Mouse (Mus musculus) ES-CJ7 (cell line): Measurements from ENCODE around the gene Shkbp1.
A peak's percentile ranks its signal among the peaks of the same experiment; 100 is the strongest.

ENCODE experiments used
- DNase-seq: peaks from one replicate; pipeline ENCODE4 v3.0.0; 2011; ENCODE audit warnings: low read depth, low spot score

The Shkbp1 gene

DNA sequence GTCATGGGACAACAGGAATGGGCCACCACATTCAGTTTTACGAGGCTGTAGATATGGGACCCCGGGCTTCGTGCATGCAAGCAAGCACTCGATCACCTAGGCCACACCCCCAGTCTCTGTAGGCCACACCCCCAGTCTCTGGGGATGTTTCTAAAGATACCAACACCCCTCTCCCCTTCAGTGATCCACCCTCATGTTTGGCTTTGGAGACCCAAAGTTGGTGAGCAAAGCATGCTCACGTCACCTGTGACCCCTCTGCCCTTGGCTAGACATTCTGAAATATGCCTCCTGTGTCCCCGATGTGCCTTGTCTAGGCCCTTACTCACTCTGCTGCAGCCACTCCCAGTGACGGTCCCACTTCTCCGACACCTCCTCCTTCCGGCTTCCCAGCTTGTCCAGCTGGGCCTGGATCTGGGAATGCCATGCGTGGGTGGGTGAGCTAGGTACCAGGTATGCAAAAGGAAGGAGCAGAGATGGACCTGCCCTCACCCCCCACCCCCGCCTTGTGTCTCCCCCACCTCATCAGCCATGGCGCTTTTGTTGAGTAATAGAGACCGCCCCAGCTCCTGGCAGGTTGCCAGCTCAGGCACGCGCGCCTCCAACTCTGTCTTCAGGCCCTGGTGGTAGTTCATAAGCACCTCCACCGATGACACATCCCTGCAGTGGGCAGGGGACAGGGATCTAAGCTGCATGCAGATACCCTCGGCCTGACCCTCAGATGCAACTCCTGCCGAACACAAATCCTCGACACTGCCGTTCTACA lies 10.4 kb upstream of the Shkbp1 start:
- DNase-seq = peak; percentile 60

DNA sequence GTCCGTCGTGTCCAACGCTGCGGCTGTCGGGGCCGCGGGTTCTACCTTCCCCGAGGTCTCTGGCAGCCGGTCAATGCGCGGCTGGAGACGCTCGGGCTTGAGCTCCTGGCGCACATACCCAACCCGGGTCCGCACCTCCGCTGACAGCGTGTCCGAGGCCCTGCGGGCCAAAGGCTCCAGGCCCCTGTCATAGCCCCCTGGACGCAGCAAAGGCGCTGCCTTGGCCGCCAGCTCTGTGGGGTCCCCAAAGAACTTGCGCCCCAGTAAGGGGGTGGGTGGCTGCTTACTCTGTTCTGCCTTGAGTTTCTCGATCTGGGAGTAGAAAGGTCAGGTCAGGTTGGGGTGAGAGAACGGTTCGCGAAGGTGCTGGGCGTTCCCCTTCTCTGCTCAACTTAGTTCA lies 8.6 kb upstream of the Shkbp1 start:
- no peak for DNase-seq

DNA sequence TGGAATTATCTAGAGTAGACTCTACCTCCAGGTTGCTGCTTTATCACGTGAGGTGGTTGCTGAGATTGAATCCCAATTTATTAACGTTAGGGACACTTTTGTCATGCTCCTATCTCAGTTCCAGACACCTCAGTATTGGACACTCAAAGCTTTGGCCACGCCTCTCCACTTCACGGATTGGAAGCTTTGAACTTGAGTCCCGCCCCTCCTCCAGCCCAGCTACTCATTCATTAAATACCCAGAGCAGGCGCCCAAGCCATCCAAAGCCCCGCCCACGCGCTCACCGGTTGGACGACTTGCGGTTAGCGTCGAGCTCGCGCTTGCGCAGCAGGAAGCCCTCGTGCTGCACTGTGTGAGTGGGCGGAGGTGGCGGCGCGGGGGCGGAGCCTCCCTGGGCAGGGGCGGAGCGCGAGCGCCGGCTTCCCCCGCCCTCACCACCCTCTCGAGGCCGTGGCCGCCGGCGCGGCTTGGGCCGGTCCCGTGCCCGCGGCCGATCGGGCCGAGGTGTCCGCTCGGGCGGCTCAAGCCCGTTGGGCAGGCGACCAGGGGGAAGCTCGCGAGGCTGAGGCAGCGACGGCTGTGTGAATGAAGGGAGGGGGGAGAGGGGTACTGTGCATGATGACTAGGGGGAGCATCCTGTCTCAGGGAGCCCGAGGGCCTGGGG lies 5.6 kb upstream of the Shkbp1 start:
- peak; percentile 100 for DNase-seq

DNA sequence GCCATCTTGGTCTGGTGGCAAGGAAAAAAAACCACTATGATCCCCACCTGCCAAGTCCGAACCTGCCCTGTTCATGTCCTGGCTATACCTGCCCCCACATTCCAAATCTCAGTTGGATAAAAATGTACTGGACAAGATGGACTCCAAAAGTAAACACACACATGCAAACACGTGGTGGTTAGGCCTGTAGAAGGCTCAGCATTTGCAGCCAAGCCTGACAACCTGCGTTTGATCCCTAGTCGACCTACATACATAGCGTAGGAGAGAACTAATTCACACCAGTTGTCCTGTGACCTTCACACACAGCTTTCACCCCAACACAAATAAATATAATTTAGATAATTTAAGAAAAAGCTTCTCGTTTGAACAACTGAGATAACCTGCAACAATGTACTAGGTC lies 4.9 kb upstream of the Shkbp1 start:
- DNase-seq = no peak

DNA sequence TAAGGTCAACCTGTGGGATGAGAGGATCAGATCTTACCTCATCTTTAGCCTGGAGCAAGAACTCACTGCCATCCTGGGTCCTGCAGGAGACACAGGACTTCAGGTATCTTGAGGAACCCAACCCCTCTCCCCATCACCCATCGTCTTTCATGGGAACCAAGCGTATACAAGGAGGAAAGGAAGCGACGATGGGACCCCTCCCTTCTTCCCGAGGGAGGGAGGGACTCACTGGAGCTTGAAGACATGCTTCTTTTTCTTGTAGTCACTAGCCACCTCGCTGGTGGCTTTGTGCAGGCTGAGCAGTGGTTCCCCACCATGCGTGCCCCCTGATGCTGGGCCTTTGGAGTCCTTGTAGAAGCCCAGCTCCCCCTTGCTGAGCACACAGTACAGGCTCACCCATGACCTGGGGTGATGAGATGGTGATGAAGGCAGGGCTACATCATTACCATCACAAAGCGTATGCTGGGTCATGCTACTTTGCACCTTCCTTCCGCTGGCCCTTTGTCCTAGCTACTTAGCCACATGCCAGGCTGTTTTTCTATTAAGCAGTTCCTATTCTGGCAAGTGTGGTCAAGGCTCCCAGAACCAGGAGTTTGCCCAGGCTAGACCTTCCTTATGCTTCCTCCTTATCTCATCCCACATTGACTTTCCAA lies 4.0 kb upstream of the Shkbp1 start:
- peak; percentile 74 for DNase-seq

DNA sequence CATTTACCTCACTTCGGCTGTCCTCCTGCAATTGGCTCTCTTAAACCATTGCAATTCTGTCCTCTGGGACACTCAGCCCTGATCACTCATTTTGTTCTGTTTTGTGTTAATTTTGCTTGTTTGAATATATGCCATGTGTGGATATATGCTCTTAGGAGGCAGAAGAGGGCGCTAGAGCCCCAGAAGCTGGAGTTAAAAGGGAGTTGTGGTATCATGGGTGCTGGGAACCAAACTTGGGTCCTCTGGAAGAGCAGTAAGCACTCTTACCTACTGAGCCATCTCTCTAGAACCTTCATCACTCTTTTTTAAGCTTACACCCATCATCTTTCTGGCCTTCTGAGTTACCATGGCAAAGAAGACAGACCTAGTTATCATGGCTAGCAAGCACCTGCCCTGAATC lies 3.3 kb upstream of the Shkbp1 start:
- peak; percentile 57 for DNase-seq

DNA sequence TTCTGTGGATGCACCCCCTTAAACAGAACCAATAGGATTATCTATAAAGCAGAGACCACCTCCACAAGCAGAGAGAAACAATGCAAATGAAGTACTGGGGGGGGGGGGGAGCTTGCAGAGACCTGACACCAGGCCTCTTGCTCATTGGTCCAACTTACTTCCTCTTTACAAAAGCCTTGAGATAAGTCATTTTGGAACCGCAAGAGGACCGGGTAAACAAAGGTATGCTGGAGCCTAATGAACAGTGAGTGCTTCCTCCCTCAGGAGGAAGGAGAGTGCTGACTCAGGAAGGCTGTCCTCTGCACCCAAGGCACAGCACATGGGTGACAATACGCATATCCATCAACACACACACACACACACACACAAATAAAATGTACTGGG lies 1.8 kb upstream of the Shkbp1 start:
- no peak for DNase-seq

DNA sequence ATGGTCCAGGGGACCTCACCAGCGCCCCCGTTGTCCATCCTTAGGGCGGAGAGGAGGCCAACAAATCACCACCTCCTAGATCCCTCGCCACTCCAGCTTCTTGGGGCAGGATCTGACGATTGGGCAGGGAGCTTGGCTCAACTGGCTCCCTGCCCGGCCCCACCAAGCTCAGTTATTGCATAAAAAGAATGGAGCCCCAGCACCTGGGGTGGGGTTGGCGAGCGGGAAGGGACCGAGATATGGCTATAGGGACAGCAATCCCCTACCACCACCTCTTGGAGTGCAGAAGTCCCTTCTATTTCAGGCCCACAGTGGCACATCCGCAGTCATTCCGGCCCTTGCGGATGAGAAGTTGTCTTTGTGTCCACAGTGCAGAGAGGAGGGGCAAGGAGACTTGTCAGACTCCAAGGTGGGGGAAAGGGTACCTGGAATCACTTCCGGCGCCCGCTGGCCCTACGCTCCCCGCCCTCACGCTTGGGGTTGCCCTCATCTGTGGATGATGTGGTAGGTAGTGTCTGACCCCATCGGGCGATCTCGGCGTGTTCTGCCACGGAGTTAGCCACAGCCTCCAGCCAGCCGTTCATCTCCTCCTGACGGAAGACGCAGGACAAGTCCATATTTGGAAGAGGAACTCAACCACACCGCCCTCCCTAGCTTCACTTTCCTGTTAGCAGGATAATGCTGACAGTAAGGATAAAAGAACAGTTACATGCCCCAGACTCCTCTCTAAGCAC lies 1.2 kb upstream of the Shkbp1 start, which contains the start of gene Gm20479:
Gene Gm20479 (minus strand): TSS at position 559 of the 734 bp plus-strand sequence.
- DNase-seq = no peak

DNA sequence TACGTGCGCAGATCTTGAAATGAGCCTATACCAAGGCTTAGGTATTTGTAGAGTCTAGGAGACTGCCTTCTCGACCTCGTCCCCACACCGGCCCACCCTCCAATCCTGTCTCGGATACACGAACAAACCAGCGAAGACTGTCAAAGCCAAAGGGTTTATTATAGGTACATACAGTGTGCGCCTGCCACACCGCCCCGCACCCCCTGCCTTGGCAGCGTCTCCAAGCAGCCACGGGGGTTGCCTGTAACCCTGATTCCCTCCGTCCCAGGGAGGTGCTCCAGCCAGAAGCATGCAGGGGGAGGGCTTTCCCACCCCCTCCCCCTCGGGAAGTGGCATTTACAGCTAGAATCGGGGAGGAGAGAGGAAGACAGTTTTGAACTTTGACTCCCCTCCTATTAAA lies 429 bp upstream of the Shkbp1 start:
- no peak for DNase-seq

DNA sequence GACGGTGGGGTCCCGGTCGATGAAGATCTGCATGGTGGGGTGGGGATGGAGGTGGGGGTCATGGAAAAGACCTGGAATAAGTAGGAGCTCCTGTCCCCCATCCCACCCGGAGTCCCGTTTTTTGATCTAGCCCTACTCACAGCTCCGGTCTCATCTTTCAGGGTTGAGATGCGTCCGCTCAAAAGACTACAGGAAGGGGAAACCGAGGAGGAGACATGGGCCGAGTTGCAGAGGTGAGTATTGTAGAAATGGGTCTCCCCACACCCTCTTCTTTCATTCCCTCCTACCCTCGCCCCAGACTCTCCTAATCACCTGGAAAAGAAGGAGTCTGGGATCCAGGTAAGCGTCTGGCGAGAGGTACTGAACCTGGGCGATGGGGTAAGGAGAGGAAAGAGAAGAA lies 558 bp downstream of the Shkbp1 start:
- DNase-seq = no peak

DNA sequence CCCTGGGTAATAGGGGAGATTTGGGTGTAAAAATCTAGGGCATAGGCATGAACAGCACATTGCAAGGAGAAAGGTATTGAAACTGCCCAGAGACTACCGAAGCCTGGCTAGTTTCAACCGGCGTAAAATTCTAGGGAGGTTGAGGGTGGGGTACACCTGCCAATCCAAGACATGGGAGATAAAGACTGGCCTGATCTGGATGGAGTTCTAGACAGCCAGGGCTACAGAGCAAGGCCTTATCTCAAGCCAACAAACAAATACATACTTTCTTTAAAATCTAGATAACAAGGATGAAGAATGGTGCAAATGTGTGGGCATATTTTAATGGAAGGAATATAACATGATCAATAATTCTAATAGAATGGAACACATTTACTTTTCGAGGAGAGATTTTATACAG lies 1.0 kb downstream of the Shkbp1 start:
- DNase-seq = no peak

DNA sequence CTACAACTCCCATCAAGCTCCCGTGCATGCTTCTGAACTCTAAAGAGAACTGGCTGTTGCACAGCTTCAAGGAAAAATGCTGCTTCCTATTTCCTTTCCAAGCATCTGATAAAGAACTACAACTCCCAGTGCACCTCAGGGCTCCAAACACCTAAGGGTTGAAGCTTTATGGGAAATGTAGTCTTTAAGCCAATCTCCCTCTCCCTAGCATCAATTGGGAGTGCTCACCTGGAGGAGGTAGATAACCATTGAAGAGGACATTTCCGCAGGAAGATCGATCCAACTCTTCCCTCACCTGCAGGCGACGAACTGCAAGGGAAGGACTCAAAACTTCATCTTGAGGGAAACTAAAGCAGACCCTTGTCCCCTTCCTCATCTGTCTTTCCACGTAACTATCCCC lies 1.7 kb downstream of the Shkbp1 start:
- peak; percentile 78 for DNase-seq

DNA sequence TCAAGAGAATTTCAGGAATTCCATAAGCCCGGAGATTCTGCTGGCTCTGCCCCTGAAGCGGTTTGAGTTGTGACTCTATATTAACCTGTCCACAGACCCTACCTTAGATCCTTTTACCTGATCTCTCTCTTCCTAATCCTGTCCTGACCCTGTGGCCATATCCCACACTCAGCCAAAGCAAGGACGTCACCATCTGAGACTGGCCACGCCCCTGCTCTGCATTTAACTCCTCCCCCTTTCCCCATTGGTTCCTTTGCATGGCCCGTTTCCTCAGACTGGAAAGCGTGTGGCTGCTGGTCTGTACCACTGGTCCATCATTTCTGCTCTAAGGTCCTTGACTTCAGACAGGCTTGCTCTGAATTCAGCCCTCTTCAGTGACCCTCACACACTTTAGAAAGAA lies 10.4 kb downstream of the Shkbp1 start:
- peak; percentile 87 for DNase-seq

DNA sequence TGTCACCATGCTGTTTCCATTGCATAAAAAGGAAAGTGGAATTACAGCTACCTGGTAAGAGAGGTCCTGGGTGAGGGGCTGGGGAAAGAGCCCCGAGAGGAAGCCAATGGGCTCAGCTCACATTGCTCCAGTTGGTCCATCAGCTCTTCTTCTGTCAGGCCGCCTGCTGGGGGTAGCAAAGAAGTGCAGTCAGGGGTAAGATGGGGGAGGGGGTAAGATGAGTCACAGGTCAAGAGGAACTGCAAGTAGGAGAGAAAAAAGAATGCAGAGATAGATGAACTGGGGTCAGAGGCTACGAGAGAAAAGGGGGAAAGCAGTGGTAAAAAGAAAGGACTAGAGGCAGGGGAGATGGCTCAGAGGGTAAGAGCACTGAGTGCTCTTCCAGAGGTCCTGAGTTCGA lies 13.2 kb downstream of the Shkbp1 start:
- DNase-seq = peak; percentile 84

DNA sequence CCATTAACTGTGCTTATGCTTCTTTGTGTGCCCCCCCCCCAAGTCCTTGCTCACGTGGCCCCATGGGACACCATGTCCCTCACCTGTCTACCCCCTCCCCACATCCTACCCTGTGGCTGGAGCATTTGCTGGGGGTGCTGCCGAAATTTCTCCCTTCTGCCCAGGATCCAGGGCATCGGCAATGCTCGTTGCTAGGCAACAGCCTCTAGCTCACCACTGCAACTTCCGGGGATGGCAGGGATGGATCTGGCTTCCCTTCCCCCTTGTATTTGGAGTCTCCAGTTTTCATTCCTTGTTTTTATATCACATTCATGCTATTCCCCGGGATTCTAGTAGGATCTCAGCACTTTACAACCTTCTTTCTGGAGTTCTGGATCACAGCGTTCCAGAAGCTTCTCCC lies 16.3 kb downstream of the Shkbp1 start:
- no peak for DNase-seq

DNA sequence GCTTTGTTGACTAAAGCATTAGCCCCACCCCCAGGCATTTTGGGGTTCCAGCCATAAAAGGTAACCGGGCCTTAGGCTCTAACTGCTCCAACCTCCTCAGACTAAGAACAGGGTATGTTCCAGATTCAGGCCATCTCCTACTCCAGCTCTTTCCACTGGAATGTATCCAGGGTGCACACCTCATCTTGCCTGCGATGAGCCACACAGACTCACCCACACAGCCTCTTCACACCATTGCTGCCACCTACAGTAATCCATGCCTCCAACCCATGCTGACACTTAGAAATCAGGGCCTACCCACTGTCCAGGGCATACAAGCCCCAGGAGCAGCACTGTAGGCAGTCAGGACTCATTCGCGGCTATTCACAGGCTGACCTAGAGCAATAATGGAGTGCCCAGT lies 16.7 kb downstream of the Shkbp1 start:
- no peak for DNase-seq

DNA sequence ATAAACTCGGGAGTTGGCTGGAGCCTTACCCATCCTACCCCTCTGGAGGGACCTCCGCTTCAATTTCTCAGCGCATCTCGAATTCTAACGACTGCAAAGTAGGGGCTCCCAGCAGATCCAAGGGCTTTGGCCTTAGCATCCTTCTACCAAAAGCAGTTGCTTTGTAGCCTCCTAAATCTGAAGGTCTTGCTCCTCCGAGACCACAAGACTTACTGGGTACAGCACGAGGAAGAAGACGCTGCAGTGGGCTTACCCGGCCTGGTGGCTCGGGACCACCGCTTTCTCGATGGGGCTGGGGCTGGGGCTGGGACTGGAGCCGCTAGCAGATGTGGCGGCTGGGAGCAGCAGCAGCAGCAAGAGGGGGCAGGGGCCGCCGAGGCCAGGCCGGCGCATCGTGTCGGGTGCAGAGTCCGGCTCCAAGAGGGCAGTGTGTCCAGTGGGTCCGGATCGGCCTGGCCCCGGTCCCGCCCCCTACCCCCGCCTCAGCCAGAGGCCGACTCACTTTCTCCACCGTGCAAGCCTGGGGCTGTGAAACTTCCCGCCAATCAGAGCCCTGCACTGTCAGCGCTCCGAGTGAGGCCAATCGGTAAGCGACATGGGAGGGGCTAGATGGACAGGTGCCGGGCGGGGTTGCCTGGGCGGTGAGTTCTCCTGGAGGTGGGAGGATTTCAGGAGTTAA lies 18.5 kb downstream of the Shkbp1 start, which contains the start of gene Ltbp4:
Gene Ltbp4 (minus strand): TSS at position 518 of the 679 bp plus-strand sequence.
- DNase-seq = peak; percentile 86

DNA sequence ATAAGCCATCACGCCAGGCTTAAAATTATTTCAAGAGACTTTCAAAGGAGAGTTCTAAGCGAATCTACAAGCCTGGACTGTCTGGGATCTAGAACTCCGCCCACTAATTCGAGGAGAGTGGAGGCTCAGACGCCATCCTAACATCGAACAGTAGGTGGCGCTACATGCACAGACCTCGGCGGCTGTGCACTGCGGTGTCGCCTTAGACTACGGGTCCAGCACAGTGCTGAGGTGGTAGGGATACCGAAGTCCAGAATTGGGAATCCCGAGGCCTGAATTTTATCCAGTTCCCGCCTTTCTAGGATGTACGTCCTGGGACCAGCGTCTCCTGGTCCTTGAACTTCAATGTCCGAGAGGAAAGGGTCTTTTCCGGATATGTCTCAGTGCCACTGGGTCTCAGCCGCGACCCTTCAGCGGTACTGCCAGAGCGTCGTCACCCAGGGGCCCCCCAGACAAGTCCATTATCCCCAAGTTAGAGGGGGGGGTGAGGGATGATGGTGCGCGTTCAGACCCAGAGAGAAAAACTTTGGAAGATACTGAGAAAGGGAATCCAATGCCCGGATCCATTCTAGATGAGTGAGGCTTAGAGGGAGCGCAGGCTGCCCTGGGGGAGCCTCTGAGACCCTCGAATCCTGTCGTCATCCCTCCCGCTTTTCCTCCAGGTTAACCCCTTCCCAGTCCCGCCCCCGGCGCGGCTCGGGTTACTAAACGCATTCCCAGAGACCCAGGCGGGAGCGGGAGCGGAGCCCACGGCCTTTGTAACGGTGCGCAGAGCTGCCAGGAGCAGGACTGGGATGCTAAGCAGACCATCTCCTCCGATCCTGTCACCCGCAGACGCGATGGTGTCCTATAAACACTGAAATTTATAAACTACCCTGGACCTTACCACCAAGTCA lies 19.6 kb downstream of the Shkbp1 start:
- DNase-seq = peak; percentile 92

DNA sequence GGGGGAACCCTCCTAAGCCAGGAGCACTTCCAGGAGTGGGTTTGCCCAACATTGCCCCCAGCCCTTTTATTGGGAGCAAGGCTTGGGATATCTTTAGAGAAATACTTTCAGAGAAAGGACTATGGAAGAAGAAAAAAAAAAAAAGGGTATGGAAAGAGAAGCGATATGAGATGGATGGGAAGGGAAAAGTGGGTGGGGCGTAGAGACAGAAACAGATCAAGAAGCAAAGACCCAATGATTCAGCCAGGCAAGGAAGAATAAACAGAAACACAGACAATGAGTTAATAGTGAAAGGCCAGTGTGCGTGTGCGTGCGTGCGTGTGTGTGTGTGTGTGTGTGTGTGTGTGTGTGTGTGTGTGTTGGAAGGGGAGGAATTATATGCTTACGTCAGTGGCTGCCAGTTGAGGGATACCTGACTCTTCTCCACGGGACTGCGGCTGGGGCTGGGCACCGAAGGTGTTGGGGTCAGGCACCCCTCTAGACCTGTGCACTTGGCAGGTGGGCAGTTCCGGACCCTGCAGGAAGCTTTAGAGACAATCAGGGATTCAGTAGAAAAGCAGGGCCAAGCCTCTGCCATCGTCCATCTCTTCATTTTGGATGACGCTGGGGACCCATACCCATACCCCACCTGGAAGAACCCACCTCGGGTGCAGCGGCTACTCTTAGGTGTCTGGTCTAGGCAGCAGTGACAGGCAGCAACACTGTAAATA lies 20.7 kb downstream of the Shkbp1 start:
- no peak for DNase-seq

DNA sequence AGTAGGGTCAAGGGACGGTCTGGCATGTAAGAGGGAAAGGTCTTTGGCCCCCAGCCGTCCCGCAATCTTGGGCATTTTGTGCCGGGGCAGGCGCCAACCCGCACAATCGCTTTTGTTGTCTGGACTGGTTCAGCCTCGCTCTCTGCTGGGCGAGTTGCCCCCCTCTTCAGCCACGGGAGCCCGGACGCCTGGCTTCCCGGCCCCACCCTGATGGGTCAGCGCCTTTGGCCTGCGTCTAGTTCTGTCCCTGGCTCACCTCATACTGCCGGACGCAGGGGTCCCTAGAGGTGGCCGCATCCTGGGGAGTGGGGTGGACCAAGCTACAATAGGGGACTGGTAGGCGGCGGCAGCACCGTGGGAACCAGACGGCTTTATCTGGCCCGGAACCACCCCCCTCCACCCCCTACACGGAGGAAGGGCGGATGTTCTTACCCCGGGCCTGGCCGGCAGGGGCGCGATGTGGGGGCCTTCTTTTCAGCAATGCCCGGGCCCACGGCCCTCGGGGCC lies 21.4 kb downstream of the Shkbp1 start:
- no peak for DNase-seq
